Mouse (Mus musculus): Measurements from ENCODE around the gene Ccnh. TPM values are rescaled to one million over a fixed set of nuclear protein-coding genes. Genes with fewer than 3 reads are reported as not detected.

Gene Ccnh
- 100 TPM for polyA plus RNA-seq (2017; shearing (Covaris generic))

DNA sequence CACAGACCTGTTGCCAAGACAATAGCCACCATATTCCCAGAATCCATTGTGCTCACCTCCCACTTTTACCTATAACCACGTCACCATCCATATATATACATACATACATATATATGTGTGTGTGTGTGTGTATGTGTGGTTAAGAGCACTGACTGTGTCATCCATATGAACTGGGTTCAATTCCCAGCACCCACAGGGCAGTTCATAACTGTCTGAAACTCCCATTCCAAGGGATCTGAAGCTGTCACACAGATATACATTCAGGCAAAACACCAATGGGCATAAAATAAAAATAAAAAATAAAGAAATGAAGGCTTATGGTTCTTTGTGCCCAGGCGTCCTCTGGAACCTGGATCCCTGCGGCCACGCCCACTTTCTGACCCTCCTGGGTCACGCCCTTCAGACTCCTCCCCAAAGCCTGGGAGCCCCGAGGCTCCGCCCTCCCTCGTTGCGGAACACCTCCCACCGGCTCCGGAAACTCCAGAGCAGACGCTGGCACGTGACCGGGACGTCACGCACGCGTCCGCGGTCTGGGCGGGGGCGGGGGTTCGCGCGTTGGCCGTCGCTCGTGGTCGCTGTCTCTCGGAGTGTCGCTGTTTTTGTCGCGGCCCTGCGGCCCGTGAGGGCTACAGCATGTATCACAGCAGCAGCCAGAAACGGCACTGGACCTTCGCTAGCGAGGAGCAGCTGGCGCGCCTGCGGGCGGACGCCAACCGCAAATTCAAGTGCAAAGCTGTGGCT lies at the start of gene Ccnh:
Gene Ccnh (plus strand): TSS at position 506 of the 741 bp plus-strand sequence.

Other genes with a start within 250 kb of the Ccnh start
- 43.5 TPM for gene Rasa1, start 99.7 kb downstream of the Ccnh start, polyA plus RNA-seq (2017; shearing (Covaris generic))

Measured in activated CD4-positive, CD25-positive, alpha-beta regulatory T cell, adult 9 weeks (primary cell).